Mouse (Mus musculus): ENCODE measurements around the gene Fhad1.
"Not testable (repeated sequence)": the region's sequence is repeated elsewhere in the genome, so short reads cannot be mapped to it uniquely, and the experiment has no call there.

Gene Fhad1

GRCm38 (mm10) chr4:142039662-142040353, 24.9 kb upstream of the Fhad1 start:
- no peak for DNase-seq (ENCODE audit: low spot score)

GRCm38 (mm10) chr4:142037897-142038296, 23.0 kb upstream of the Fhad1 start:
- DNase-seq (ENCODE audit: low spot score), result no peak

- DNase-seq (ENCODE audit: low spot score), result no peak
These were observed 13.7 kb upstream of the Fhad1 start for GRCm38 (mm10) chr4:142028533-142028932.

- no peak for DNase-seq (ENCODE audit: low spot score)
These were observed 12.1 kb upstream of the Fhad1 start for GRCm38 (mm10) chr4:142026965-142027364.

DNA sequence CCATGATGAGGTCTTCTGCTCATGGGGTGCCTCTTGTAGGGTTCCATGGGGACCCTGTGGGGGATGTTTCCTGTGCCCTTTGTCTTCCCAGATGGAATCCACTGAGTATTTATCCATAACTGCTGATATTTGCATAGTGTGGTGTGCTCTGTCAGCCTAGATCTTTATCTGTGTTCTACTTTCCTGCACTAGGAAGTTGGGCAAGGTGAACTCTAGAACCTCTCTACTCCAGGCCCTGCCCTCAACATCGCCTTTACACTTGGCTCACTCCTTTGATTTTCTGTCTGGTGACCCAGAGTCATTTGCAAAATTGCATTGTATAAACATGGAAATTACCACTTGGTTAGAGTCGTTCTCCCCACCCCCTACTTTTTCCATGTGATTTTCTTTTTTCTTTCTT, 9.7 kb upstream of the Fhad1 start:
- no peak for DNase-seq (ENCODE audit: low spot score)

- no peak for DNase-seq (ENCODE audit: low spot score)
These were observed 8.3 kb upstream of the Fhad1 start for GRCm38 (mm10) chr4:142023166-142023565.

GRCm38 (mm10) chr4:142017686-142018085, 2.8 kb upstream of the Fhad1 start:
- DNase-seq (ENCODE audit: low spot score), result no peak

DNA sequence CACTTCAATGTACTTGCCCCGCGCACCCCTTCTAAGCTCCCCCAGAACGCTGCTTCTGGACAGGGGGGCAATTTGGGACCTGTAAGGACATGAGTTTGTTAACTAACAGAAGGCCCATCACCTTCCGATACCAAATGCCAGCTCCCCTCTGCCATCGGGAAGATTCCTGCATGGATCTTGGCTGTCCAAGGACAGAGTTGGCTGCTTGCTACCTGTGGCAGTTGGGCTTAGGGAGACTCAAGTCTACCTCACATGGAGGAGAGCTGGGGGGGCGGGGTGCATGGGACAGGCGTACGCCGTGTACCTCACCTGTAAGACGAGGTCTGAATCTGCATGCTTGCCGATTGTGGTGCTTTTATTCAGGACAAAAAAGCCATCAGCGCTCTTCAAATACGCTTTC, 3.6 kb downstream of the Fhad1 start:
- DNase-seq (ENCODE audit: low spot score), result no peak

DNA sequence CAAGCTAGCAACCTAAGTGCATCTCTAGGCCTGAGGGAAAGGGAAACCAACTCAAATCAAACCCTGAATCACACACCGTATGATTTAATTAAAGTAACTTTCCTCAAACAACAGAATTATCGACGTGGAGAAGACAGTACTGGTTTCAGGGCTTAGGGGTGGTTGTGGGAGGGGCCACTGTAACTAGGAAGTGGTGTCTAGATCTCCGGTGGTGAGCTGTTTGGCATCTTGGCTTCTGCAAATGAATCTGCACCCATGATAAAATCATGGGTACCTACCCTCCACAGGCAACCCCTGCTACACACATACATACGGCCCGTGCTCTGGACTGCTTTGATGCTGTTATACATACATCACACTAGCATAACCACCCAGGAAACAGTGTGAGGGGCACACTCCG, 4.4 kb downstream of the Fhad1 start:
- DNase-seq (ENCODE audit: low spot score), result no peak

DNA sequence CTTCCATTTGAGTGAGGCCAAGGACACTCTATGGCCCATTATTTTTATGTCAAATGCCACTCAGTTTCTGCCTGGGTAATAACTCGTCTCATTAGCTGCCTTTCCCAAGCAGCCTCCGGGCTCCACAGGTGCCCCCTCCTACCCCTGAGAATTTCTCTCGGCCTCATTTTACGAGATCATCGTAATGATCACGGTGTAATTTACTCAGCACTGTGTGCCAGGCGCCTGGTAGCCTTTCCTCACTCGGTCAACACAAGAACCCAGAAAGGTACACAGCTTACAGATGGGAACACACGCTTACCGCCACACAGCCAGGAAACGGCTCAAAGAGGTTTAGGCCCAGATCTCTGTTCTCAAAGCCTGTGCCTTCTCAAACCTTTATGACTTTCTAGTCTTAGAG, 6.7 kb downstream of the Fhad1 start:
- DNase-seq (ENCODE audit: low spot score), result no peak

DNA sequence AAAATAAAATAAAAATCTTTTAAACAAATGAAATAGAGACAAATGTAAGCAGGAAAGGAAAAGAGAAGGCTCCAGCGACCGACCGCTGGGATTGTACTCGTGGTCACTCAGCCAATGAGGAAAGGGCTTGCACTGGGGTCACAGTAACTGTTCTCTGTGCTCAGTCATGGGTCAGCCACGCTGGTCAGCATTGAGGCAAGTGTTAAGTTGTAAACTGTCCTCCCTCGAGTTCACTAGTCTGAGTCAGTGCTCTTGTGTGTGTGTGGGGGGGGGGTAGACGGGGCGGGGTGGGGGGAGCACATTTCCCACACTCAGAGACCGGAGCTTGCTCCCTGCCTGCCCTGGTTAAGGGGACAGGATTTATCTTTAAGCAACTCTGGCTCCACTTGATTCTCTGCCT, 14.3 kb downstream of the Fhad1 start:
- no peak for DNase-seq (ENCODE audit: low spot score)

GRCm38 (mm10) chr4:141999494-142000074, 15.3 kb downstream of the Fhad1 start:
- no peak for DNase-seq (ENCODE audit: low spot score)

DNA sequence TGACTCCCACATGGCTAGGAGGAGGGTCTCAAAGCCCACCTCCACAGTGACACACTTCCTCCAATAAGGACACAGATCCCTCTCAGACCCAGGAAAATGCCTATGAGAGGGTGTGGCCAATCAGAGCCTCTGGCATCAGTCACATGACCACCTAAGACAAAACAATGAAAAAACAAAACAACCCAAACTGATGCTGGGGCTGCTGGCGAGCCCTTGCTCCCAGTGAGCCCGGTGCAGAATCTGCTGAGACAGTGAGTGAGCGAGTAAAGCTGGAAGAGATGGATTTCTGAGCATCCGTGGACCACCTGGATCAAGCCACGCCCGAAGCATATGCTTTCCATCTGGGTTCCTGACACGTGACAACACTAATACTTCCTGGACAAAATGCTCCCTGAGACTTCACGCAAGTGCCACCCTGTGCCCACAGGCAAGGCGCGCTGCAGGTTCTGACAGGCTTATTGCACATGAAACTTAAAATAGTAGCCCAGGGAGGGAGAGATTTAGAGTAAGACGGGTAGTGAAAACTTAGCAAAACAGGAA, 16.5 kb downstream of the Fhad1 start:
- DNase-seq (ENCODE audit: low spot score), result no peak

- no peak for DNase-seq (ENCODE audit: low spot score)
These were observed 18.0 kb downstream of the Fhad1 start for GRCm38 (mm10) chr4:141996880-141997279.

DNA sequence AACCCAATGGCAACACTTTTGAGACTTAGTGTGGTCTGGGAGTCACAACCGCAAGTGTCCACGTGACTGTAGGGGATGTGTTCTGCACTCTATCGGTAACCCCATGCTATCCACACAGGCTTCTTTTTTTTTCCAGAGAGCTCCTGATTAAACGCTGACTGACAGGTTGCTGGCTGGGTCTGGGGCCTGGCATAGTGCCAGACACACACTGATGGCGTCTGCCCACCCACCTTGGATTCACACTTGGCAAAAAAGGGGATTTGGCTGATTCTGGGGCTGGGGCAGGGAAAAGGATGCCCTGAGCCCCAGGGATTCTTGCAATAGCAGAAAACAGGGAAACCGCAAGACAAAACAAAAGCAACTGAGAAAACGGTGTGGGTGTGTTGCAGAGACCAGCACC, 18.8 kb downstream of the Fhad1 start:
- no peak for DNase-seq (ENCODE audit: low spot score)

DNA sequence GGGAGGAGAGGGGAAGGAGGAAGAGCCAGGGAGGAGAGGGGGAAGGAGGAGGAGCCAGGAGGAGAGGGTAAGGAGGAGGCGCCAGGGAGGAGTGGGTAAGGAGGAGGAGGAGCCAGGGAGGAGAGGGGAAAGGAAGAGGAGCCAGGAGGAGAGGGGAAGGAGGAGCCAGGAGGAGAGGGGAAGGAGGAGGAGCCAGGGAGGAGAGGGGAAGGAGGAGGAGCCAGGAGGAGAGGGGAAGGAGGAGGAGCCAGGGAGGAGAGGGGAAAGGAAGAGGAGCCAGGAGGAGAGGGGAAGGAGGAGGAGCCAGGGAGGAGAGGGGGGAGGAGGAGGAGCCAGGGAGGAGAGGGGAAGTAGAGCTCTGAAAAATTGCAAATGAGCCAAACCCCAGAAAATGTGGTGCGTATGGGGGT, 20.8 kb downstream of the Fhad1 start:
- DNase-seq (ENCODE audit: low spot score), result not testable (repeated sequence)

DNA sequence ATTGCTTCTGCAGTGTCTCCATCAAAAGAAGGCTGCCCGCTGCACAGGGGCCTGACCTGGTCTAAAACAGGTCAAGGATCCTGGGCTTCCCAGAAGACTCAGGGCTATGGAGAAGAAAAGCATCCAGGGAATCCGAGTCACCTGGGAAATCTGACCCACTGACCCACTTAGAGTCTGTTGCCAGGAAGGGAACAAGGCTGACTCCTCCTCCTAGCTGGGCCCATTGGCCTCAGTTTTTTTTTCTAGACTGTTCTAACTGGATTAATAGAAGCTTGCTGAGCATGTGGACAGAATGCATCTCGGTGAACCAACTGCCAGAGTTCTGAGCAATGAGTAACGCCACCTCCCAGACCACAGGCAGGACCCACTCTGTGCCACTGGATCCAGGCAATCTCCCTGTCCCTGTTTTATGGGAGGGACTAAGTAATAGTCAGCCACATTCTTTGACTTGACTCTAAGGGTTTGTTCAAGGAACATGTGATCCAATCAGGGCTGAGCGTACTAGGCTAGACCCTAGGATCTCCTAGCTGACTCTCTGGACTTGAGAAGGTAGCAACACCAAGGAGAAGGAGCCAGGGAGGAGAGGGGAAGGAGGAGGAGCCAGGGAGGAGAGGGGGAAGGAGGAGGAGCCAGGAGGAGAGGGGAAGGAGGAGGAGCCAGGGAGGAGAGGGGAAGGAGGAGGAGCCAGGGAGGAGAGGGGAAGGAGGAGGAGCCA, 21.4 kb downstream of the Fhad1 start:
- DNase-seq (ENCODE audit: low spot score), result no peak

DNA sequence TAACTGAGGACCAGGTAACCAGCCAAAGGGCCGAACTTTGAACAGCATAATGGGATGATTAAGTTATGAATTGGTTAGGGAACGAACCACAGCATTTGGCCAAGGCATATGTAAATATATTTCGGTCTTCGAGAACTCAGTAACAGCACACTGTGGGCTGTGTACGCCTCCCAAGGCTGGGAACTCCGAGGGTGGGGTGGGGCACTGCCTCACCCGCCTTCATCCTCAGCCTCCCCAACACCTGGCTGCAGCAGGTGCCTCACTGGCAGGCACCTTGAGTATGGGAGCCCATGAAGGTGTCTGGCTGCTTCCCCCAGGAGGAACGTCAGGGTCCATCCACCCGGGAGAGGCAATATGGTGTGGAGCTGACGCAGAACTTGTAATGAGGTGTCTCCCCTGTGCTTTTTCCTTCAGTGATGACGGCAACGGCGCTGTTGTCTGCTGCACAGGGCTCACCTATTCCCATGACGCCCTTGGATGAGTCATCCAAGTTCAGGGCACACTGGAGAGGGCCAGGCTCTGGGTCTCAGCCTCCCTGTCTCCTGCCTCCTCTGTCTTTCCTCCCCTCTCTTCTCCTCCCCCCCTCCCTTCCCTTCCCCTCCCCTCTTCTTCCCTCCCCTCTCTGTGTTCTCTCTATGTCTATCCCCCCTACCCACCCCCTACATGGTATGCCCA, 22.2 kb downstream of the Fhad1 start:
- no peak for DNase-seq (ENCODE audit: low spot score)

- DNase-seq (ENCODE audit: low spot score), result no peak
These were observed 26.7 kb downstream of the Fhad1 start for GRCm38 (mm10) chr4:141988178-141988577.

DNA sequence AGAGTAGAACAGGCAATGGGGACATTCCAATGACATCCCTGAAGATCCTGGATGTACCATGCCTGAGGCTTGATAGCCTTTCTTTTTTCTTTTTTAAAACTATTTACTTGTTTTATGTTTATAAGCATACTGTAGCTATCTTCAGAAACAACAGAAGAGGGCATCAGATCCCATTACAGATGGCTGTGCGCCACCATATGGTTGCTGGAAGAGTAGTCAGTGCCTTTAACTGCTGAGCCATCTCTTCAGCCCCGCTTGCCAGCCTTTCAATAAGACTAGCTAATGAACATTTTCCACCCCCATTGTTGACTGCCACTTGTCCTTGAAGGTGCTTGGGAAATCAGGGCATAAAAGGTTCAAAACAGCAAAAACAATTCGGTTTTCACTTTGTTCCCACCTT, 31.2 kb downstream of the Fhad1 start:
- DNase-seq (ENCODE audit: low spot score), result no peak

- no peak for DNase-seq (ENCODE audit: low spot score)
These were observed 33.4 kb downstream of the Fhad1 start for GRCm38 (mm10) chr4:141981475-141981874.

- DNase-seq (ENCODE audit: low spot score), result no peak
These were observed 36.3 kb downstream of the Fhad1 start for GRCm38 (mm10) chr4:141978582-141978981.

- DNase-seq (ENCODE audit: low spot score), result no peak
These were observed 37.5 kb downstream of the Fhad1 start for GRCm38 (mm10) chr4:141977346-141977745.
